Mouse (Mus musculus) lung, postnatal 0 days (tissue): ENCODE results near the gene Cfap58.

Source experiments
- CTCF ChIP-seq: IDR thresholded peaks from 2 replicates; pipeline ENCODE4 v1.5.1; 2016; ENCODE audit warnings: antibody characterized with exemption, mild to moderate bottlenecking
- EP300 ChIP-seq: IDR thresholded peaks from 2 replicates; pipeline ENCODE4 v1.6.1; 2016; ENCODE audit warnings: antibody characterized with exemption, mild to moderate bottlenecking, control low read depth

GRCm38 (mm10) chr19:47918455-47919101 lies 18.9 kb upstream of the Cfap58 start:
- TF ChIP-seq EP300 (no peak), CTCF (no peak)
